Mouse (Mus musculus) embryo, embryonic 10 days (tissue): ENCODE measurements around the gene Arhgap31.

Experiments used
- DNase-seq: peaks from one replicate; pipeline ENCODE4 v3.0.0-alpha.2; 2015; ENCODE audit warnings: low spot score

Arhgap31 gene

GRCm38 (mm10) chr16:38651721-38652231 lies 61.3 kb downstream of the Arhgap31 start:
- no peak for DNase-seq

DNA sequence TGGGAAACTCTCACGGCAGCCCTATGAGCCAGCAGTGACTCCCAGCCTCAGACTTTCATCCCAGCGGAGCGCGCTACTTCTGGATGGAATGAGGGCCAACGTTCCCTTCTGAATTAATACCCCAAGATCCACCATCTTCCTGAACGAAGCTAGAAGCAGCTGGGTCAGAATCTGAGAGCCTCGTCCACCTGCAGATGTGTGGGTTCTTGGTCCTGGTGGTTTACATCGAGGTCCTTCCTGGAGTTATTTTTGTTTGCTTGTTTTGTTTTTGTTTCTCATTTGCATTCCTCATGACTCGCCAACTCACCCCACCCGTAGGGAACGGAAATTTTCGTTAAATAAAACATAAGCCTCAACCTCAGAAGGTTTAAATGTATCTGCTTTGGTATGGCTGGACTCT lies 61.8 kb downstream of the Arhgap31 start:
- no peak for DNase-seq

GRCm38 (mm10) chr16:38649431-38649827 lies 63.6 kb downstream of the Arhgap31 start:
- DNase-seq: no peak

GRCm38 (mm10) chr16:38648783-38649430 lies 64.2 kb downstream of the Arhgap31 start:
- no peak for DNase-seq

DNA sequence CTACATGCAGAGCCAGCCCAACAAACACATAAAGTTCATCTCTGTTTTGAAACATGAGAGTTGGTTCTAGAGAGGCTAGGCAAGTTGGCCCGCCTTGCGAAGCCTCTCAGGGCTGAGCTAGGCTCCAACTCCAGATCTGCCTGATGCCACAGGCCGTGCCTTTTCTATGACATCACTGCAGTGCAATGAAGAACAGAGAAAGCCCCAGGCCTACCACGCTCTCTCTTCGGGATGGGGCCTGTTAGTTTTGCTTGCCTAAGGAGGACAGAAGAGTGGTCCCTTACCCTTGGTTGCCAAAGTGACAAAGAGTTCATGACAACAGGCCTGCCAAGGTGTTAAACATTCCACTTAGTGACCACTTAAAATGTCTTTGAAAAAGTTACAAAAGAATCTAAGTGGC lies 64.9 kb downstream of the Arhgap31 start:
- no peak for DNase-seq

DNA sequence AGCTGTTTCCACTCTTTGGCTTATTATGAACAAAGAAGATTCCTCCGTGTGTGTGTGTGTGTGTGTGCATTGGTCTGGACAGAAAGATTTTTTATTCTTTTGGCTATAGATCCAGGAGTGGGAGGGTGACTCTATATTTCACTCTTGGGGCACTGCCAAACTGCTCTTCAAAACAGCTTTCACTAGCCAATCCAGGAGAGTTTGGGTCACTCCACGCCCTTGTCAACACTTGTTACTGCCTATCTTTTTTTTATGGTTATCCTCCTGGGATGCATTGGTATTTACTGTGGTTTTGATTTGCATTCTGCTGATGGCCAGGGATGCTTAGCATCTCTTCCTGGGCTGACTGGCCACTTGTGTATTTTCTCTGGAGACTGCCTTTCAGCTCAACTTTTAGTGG lies 68.6 kb downstream of the Arhgap31 start:
- DNase-seq: no peak

GRCm38 (mm10) chr16:38637085-38637484 lies 76.0 kb downstream of the Arhgap31 start:
- DNase-seq: no peak

DNA sequence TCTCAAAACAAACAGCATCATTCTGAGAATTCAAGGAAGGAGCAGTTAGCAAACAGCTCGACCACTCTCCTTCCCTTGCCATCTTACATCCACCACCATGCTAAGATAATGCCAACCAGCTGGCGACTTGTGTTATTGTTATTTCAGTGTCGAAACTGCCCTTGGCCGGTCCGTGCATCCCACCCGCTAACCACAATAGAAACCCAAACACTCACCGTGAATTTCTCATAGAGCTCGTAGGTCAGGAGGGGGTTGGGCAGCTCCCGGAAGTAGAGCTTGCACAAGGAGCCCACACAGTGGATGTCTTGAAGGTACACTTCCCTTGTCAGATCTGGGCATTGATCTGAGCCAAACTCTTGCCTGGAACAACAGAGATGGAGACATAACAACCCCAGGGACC lies 76.4 kb downstream of the Arhgap31 start:
- DNase-seq: peak; percentile 53

- no peak for DNase-seq
Measured at GRCm38 (mm10) chr16:38635833-38636390, 77.2 kb downstream of the Arhgap31 start.

DNA sequence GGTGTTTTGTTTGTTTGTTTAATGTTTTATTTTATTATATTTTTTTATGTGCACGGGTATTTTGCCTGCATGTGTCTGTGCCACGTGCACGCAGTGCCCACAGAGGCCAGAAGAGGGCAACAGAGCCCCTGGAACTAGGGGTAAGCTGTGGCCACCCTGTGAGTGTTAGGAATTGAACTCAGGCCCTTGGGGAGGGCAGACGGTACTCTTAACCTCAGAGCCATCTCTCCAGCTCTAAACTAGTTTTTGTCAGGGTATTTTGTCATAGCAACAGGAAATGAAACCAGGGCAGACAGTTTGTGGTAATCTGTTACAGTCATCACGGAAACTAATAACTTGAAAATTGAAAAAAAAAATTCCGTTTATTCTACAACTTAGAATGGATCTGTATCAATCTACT lies 80.9 kb downstream of the Arhgap31 start:
- DNase-seq: peak; percentile 68

- no peak for DNase-seq
Measured at GRCm38 (mm10) chr16:38625811-38626369, 87.2 kb downstream of the Arhgap31 start.

DNA sequence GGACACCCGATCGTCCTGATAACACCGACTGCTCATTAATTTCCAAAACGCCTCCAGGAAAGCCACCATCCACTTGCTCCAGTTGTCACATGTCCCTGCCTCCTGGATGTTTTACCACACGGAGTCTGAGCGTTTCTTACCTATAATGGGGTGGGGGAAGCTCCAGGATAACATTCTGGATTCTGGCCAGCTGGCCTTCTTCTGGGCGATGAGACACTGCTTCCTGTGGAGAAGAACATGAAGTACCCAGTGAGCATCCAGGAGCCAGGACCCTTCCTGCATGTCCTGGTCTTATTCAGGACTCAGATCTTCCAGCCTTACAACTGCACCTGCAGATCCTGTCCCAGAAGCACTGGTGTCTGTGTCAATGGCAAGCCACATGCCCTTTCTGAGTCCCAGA lies 87.7 kb downstream of the Arhgap31 start:
- DNase-seq: no peak

DNA sequence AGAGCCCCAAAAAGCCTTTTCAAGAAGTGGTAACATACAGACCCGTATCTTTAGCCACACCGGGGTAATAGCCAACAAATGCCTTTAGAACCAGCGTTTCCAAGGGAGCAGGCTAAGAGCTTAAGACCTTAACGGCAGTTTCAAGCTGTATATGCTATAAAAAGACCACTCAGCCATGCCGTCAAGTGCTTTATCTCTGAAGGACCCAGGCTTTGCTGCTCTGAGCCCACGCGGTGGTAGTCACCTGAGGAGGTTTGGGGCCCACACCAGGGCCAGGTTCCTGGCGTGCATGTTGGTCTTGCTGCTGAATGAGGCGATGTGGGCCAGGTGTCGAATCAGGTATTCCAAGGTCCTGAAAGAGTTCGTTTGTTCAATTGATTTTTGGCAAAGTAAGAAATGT lies 88.8 kb downstream of the Arhgap31 start:
- DNase-seq: no peak

DNA sequence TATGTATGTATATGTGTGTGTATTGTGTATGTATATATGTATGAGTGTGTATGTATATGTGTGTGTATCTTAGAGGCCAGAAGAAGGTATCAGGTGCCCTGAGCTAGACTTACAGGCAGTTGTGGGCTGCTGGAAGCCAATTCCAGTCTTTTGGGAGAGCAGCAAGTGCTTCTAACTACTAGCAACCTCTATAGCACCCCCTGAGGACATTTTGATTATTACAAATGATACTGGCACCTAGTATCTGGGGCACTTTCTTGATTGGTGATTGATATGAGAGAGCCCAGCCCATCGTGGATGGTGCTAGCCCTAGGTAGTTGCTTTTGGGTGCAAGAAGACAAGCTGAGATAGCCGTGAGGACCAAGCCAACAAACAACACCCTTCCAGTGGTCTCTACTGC lies 90.8 kb downstream of the Arhgap31 start:
- DNase-seq: no peak

DNA sequence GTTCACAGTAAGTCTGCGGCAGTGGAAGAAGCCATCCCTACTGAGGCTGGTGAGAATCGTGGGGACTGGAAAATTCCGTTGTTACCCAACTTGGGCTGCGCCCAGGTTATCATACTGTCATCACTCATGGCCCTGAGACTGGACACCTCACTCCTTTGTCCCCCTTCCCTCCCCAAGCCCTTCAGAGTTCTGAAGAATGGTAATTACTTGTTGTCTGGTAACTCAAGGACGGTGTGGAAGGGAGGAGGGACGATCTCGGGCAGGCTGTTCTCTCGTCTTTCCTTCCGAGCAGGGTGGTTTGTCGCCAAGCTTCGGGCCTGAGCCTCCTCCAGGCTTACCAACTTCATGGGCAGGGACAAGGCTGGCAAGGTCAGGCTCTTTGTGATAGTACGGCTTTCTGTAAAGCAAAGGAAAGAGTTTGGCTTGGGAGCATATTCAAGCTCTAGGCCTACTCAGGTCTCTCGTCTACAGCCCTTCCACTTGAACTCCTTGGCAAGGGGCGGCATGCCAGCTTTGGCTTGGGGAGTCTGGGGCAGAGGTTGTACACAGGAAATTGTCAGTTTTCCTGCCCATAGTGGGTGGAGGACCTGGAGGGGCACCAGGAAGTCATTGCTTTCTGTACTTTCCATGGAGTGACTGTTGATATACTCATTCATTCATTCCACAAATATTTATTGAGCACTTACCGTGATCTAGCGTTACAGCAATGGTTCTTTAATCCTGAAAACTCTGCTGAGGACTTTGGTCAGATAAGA lies 92.2 kb downstream of the Arhgap31 start:
- DNase-seq: no peak

- peak; percentile 81 for DNase-seq
Measured at GRCm38 (mm10) chr16:38619054-38619453, 94.0 kb downstream of the Arhgap31 start.

GRCm38 (mm10) chr16:38617977-38618376 lies 95.1 kb downstream of the Arhgap31 start:
- no peak for DNase-seq

- DNase-seq: no peak
Measured at GRCm38 (mm10) chr16:38613646-38614045, 99.4 kb downstream of the Arhgap31 start.

DNA sequence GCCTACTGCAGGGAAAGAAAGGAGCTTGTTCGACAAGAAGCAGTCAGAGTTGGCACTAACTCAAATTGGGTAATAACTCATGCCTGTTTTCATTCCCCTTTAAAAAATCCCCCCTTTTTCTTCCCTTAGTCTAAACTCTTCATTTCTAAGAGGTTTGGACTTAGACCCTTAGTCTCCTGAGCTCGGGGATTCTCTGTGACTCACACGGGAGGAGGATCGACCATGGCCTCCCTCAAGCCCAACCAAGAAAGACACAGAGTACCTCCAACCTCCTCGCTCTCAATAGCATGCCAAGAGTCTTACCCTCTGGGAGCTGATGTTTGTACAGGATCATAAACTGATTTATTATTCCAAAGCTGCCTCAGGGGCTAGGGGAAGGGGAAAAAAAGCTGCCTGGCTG lies 100.4 kb downstream of the Arhgap31 start:
- DNase-seq: no peak

- DNase-seq: no peak
Measured at GRCm38 (mm10) chr16:38609092-38609491, 104.0 kb downstream of the Arhgap31 start.

DNA sequence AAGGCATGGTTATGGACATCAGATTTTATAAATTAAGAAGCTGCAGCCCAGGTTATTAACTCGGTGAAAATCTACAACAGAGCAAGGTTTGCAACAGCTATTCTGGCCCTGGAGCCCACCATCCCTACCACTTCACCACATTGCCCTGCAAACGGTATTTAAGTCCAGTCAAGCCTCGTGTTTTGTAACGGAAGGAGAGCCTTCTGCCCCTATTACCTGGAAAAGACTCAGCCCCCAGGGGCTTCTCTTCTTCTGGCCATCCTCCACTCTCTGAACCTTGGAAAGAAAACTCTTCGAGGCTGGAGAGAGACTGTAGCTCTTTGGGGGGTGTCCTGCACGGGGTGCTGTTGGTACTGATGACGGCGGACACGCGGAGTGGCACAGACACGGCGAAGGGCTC lies 104.4 kb downstream of the Arhgap31 start:
- no peak for DNase-seq

- no peak for DNase-seq
Measured at GRCm38 (mm10) chr16:38606509-38606908, 106.6 kb downstream of the Arhgap31 start.
